Mouse (Mus musculus) stomach, embryonic 14.5 days (tissue): ENCODE results near the gene A430078G23Rik. TPM values are rescaled to one million over a fixed set of nuclear protein-coding genes. Genes with fewer than 3 reads are reported as not detected.
A peak's percentile ranks its signal among the peaks of the same experiment; 100 is the strongest.
"Not testable (repeated sequence)": the region's sequence is repeated elsewhere in the genome, so short reads cannot be mapped to it uniquely, and the experiment has no call there.

Experiments
- ATAC-seq: fragments of 200-750 bp; cut with Nextera tagmentation; 2 replicates; pipeline ENCODE4 v1.8.0; 2017; ENCODE audit warnings: low read depth, moderate TSS enrichment; ENCODE audit not compliant: insufficient number of reproducible peaks, insufficient read depth, low FRiP score
- H3K27ac ChIP-seq: fragments of 300-500 bp; sonication (generic); 2 replicates; pipeline ENCODE4 v1.5.1; 2014; ENCODE audit warnings: mild to moderate bottlenecking, low read length, moderate library complexity, mixed read lengths
- H3K27me3 ChIP-seq: fragments of 300-500 bp; sonication (generic); 2 replicates; pipeline ENCODE4 v1.6.1; 2014; ENCODE audit warnings: low read length, control low read depth, mixed read lengths; ENCODE audit not compliant: control insufficient read depth, insufficient read depth
- H3K36me3 ChIP-seq: fragments of 300-500 bp; sonication (generic); 2 replicates; pipeline ENCODE4 v1.6.1; 2014; ENCODE audit warnings: mild to moderate bottlenecking, control low read depth, low read length, moderate library complexity, mixed read lengths; ENCODE audit not compliant: control insufficient read depth, insufficient read depth
- H3K4me1 ChIP-seq: fragments of 300-500 bp; sonication (generic); 2 replicates; pipeline ENCODE4 v1.6.1; 2014; ENCODE audit warnings: low read length, control low read depth, mixed read lengths; ENCODE audit not compliant: control insufficient read depth, insufficient read depth
- H3K4me2 ChIP-seq: fragments of 300-500 bp; sonication (generic); replicated peaks from 2 replicates; pipeline ENCODE4 v1.6.1; 2014; ENCODE audit warnings: low read depth, low read length, control low read depth
- H3K4me3 ChIP-seq: fragments of 300-500 bp; sonication (generic); 2 replicates; pipeline ENCODE4 v1.5.1; 2014; ENCODE audit warnings: low read depth, low read length, control low read depth
- H3K9ac ChIP-seq: fragments of 300-500 bp; sonication (generic); replicated peaks from 2 replicates; pipeline ENCODE4 v1.6.1; 2014; ENCODE audit warnings: low read depth, mild to moderate bottlenecking, control low read depth, low read length, moderate library complexity, mixed read lengths
- H3K9me3 ChIP-seq: fragments of 300-500 bp; sonication (generic); 2 replicates; pipeline ENCODE4 v1.6.1; 2016; ENCODE audit warnings: low read depth, low read length, control low read depth; ENCODE audit not compliant: control insufficient read depth
- WGBS: fragments of 180-500 bp; shearing (Covaris S2); extraction: QIAGEN DNeasy Blood & Tissue Kit; methylation state at CpG from one replicate; pipeline ENCODE4 v1.1.7; 2014; 5-methylcytosine and 5-hydroxymethylcytosine counted together
- polyA plus RNA-seq: library from polyadenylated mRNA; unstranded; fragments of >200 nt; fragmentation: Nextera tagmentation; extraction: Ambion mirVana; gene quantifications from 2 replicates; pipeline ENCODE4 v1.2.1, GENCODE M21; 2014

A430078G23Rik gene
- polyA plus RNA-seq, 1 experiment from 2014 or later, result 0.27 TPM

DNA sequence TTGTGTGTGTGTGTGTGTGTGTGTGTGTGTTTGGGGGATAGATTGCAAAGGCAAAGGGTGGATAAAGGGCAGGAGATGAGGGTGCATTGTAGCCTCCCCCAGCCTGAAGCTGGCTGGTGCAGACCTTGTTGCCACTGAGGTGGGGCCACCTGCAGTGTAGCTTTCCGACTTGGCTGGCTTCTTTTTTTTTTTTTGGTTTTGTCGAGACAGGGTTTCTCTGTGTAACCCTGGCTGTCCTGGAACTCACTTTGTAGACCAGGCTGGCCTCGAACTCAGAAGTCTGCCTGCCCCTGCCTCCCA lies 15.7 kb upstream of the A430078G23Rik start:
- not testable (repeated sequence) for H3K36me3 ChIP-seq, H3K4me3 ChIP-seq, H3K27ac ChIP-seq, H3K4me2 ChIP-seq, ATAC-seq, H3K9ac ChIP-seq, H3K27me3 ChIP-seq, H3K9me3 ChIP-seq, H3K4me1 ChIP-seq
- 83% methylated on average over 3 of the region's 3 CpGs for WGBS

DNA sequence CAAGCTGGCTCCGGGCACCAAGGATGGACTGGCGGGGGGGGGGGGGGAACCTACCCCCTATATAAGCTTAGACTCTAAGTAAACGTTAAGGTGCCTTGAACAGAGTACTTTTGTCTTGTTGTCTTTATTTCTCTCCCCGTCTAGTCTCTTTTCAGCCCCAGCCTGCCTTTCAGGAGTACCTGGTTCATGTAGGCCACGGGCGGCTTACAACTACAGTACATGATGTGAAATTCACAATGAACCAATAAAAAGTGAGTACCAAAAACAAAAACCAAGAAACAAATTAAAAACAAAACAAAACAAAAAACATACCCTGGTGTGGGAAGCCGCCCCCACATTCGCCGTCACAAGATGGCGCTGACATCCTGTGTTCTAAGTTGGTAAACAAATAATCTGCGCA lies 15.2 kb upstream of the A430078G23Rik start:
- Histone ChIP-seq H3K36me3 (no peaks in the 10 kb centered on the region), H3K9me3 (no peaks in the 10 kb centered on the region), H3K27ac (no peak overlapping the region), H3K4me2 (no peak overlapping the region), H3K4me1 (no peaks in the 10 kb centered on the region), H3K27me3 (no peaks in the 10 kb centered on the region), H3K4me3 (no peak overlapping the region), H3K9ac (no peak overlapping the region)
- WGBS, result 93% methylated on average over 11 of the region's 11 CpGs
- ATAC-seq, result no peak

DNA sequence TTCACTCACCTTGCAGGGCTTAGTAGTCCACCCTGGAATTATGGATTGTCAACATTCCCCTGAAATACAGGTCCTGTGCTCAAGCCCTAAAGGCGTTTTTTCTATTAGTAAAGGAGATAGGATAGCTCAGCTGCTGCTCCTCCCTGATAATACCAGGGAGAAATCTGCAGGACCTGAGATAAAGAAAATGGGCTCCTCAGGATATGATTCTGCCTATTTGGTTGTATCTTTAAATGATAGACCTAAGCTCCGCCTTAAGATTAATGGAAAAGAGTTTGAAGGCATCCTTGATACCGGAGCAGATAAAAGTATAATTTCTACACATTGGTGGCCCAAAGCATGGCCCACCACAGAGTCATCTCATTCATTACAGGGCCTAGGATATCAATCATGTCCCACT lies 12.5 kb upstream of the A430078G23Rik start:
- ATAC-seq, H3K4me2 ChIP-seq: not testable (repeated sequence)

DNA sequence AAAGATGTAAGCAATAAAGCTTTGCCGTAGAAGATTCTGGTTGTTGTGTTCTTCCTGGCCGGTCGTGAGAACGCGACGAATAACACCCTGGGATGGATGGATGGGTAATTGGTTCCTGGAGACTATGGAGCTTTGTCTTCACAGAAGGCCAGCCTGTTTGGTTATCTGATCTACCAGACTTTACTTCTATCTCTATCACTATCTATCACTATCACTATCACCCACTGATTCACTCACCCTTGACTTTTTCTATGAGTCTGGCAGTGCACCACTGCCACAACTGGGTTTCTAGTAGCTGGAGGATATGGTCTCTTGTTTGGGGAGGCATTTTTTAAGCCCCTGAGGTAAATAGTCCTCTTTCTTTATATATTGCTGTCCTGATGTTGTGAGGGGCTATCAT lies 7.9 kb upstream of the A430078G23Rik start:
- ATAC-seq, result no peak
- WGBS, result 95% methylated on average over 6 of the region's 6 CpGs

More for the DNA sequence above, 12.5 kb upstream of the A430078G23Rik start:
- H3K36me3 ChIP-seq, H3K27ac ChIP-seq, H3K9me3 ChIP-seq, H3K9ac ChIP-seq, H3K27me3 ChIP-seq, H3K4me1 ChIP-seq, H3K4me3 ChIP-seq: not testable (repeated sequence)
- 95% methylated on average over 2 of the region's 3 CpGs for WGBS

DNA sequence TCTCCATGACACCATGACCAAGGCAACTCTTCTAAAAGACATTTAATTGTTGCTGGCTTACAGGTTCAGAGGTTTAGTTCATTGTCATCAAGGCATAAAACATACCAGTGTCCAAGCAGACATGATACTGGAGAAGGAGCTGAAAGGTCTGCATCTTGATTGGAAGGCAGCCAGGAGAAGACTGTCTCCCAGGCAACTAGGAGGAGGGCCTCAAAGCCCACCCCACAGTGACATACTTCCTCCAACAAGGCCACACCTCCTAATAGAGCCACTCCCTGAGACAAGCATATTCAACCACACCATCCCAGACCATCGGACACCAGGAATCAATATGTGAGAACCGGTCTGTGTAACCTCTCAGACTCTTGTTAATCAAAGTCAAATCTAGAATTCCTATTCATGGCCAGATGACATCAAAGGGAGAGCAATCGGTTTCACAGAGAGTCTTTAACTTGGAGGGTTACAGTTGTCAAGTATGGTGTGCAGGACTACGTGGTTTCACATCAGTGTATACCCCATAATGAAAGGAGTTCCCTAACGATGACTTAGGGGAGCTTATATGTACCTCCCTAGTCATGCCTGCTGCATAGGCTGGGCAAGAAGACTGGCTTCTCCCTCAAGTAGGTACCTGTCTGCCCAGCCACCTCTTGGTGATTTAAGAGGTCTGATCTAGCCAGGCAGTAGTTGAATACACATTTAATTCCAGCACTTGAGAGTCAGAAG lies 6.4 kb upstream of the A430078G23Rik start:
- Histone ChIP-seq H3K9ac (no peak overlapping the region), H3K4me1 (no peaks in the 10 kb centered on the region), H3K36me3 (no peaks in the 10 kb centered on the region), H3K4me3 (no peak overlapping the region), H3K27me3 (no peaks in the 10 kb centered on the region), H3K27ac (no peak overlapping the region), H3K9me3 (no peaks in the 10 kb centered on the region), H3K4me2 (no peak overlapping the region)
- 77% methylated on average over 5 of the region's 5 CpGs for WGBS
- no peak for ATAC-seq

More for the DNA sequence above, 7.9 kb upstream of the A430078G23Rik start:
- Histone ChIP-seq H3K27ac (no peak overlapping the region), H3K4me3 (no peak overlapping the region), H3K9me3 (no peaks in the 10 kb centered on the region), H3K4me2 (no peak overlapping the region), H3K27me3 (no peaks in the 10 kb centered on the region), H3K4me1 (no peaks in the 10 kb centered on the region), H3K36me3 (no peaks in the 10 kb centered on the region), H3K9ac (no peak overlapping the region)

DNA sequence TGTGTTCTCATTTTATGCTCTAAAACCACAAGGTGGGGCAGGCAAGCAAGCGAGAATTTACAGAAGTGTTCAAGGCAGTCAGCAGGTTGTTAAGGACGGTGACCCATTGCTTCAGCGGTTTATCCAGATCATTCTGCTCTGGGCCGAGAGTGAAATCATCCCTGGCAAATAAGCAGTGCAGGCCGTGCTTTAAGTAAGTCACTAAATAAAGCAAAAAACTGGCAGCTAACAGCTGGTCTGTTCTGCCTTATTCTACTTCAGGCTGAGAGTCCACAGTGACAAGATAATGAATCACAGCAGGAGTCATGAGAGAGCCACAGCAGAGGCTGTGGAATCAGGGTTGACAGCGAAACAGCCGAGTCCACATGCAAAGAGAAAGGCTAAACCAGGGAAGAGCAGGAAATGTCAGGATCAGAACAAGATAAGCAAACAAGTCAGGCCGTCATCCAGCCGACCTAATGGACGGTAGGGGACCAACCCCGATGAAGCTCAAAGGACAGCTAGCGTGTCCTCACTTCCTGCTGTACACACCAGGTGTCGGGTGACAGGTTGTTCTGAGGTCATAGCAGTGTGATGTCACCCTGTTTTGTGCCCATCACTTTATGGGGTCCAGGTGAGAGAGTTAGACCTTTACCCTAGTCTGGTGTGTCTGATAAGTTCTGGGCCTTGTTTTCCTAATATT lies 4.9 kb upstream of the A430078G23Rik start:
- H3K4me3 ChIP-seq, result no peak overlapping the region
- no peaks in the 10 kb centered on the region for H3K9me3 ChIP-seq
- no peak overlapping the region for H3K4me2 ChIP-seq
- WGBS, result 22% methylated on average over 13 of the region's 13 CpGs
- H3K27ac ChIP-seq, result no peak overlapping the region
- no peak overlapping the region for H3K9ac ChIP-seq
- ATAC-seq, result 0 out of 2 replicates have a peak, but pooled peaks have one; percentile 26
- no peaks in the 10 kb centered on the region for H3K4me1 ChIP-seq
- H3K36me3 ChIP-seq, result no peaks in the 10 kb centered on the region
- no peaks in the 10 kb centered on the region for H3K27me3 ChIP-seq

DNA sequence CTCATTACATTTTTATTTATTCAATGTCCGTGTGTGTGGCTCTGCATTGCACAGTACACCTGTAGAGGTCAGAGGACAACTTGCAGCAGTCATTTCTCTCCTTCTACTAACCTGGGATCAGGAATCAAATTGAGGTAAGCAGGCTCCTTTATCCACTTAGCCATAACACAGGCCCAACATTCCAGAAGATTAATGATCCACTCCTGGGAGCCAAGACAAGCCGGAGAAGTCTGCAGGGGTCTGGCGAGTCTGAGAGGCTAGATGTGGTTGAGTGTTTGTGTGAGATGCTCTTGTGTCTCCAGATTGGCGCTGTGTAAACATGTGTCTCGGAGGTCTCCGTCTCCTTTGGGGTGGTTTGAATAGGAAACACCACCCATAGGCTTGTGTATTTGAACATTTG lies 2.5 kb upstream of the A430078G23Rik start:
- Histone ChIP-seq H3K4me2 (no peak overlapping the region), H3K9ac (no peak overlapping the region), H3K27ac (no peak overlapping the region), H3K36me3 (no peaks in the 10 kb centered on the region), H3K27me3 (no peaks in the 10 kb centered on the region), H3K4me3 (no peak overlapping the region), H3K4me1 (no peaks in the 10 kb centered on the region), H3K9me3 (no peaks in the 10 kb centered on the region)
- 37% methylated on average over 6 of the region's 6 CpGs for WGBS
- no peak for ATAC-seq

DNA sequence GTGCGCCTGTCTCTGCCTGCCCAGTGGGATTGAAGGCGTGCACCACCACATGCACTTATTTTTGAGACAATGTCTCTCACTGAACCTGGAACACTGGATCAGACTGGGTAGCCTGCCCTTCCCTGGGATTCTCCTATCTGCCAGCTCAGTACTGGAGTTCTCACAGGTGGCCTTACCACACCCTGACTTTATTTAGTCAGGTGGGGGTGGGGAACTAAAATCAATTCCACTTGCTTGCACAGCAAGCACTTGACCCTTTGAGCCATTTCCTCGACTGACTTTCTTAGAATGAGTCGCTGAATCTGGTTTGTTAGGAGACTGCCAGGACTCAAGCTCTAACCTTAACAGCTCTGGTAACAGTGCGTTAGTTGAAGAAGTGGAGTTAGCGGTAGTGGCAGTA lies 500 bp upstream of the A430078G23Rik start:
- Histone ChIP-seq H3K27ac (peak overlapping the region; percentile 29; the same call in 1 of the 2 replicates), H3K4me1 (no peaks in the 10 kb centered on the region), H3K4me3 (no peak overlapping the region), H3K36me3 (no peaks in the 10 kb centered on the region), H3K9ac (no peak overlapping the region), H3K4me2 (0 out of 2 replicates have a peak overlapping the region, but pooled peaks have one; percentile 6), H3K9me3 (no peaks in the 10 kb centered on the region), H3K27me3 (no peaks in the 10 kb centered on the region)
- peak; percentile 60 for ATAC-seq
- 61% methylated on average over 6 of the region's 6 CpGs for WGBS
